Mouse (Mus musculus) heart, postnatal 0 days (tissue): ENCODE data around the gene Btbd17. TPM values are rescaled to one million over a fixed set of nuclear protein-coding genes. Genes with fewer than 3 reads are reported as not detected.
A peak's percentile ranks its signal among the peaks of the same experiment; 100 is the strongest.

Source experiments
- ATAC-seq: fragments of 200-750 bp; cut with Nextera tagmentation; 2 replicates; pipeline ENCODE4 v1.8.0; 2017; ENCODE audit warnings: low read depth, moderate number of reproducible peaks, moderate library complexity; ENCODE audit not compliant: insufficient read depth
- DNase-seq: peaks from one replicate; pipeline ENCODE4 v3.0.0-alpha.2; 2016; ENCODE audit warnings: low spot score
- H3K27ac ChIP-seq: fragments of 300-500 bp; sonication (generic); 2 replicates; pipeline ENCODE4 v1.5.1; 2014; ENCODE audit warnings: low read depth, mild to moderate bottlenecking
- H3K27me3 ChIP-seq: fragments of 300-500 bp; sonication (generic); 2 replicates; pipeline ENCODE4 v1.6.1; 2014; ENCODE audit warnings: low read length, mixed read lengths; ENCODE audit not compliant: control insufficient read depth, insufficient read depth
- H3K36me3 ChIP-seq: fragments of 300-500 bp; sonication (generic); replicated peaks from 2 replicates; pipeline ENCODE4 v1.6.1; 2014; ENCODE audit warnings: low read length, mixed read lengths; ENCODE audit not compliant: control insufficient read depth, insufficient read depth
- H3K4me1 ChIP-seq: fragments of 300-500 bp; sonication (generic); 2 replicates; pipeline ENCODE4 v1.6.1; 2014; ENCODE audit warnings: antibody characterized with exemption; ENCODE audit not compliant: control insufficient read depth, insufficient read depth
- H3K4me2 ChIP-seq: fragments of 300-500 bp; sonication (generic); 2 replicates; pipeline ENCODE4 v1.6.1; 2014; ENCODE audit warnings: low read depth, mild to moderate bottlenecking, low read length, moderate library complexity
- H3K4me3 ChIP-seq: fragments of 300-500 bp; sonication (generic); 2 replicates; pipeline ENCODE4 v1.5.1; 2014; ENCODE audit warnings: low read depth, low read length
- H3K9ac ChIP-seq: fragments of 300-500 bp; sonication (generic); replicated peaks from 2 replicates; pipeline ENCODE4 v1.6.1; 2014; ENCODE audit warnings: low read depth, low read length, mixed read lengths
- H3K9me3 ChIP-seq: fragments of 300-500 bp; sonication (generic); replicated peaks from 2 replicates; pipeline ENCODE4 v1.6.1; 2016; ENCODE audit warnings: low read length; ENCODE audit not compliant: control insufficient read depth
- CTCF ChIP-seq: IDR thresholded peaks from 2 replicates; pipeline ENCODE4 v1.5.1; 2016; ENCODE audit warnings: antibody characterized with exemption, control low read depth, low read depth
- EP300 ChIP-seq: IDR thresholded peaks from 2 replicates; pipeline ENCODE4 v1.6.1; 2016; ENCODE audit warnings: antibody characterized with exemption, low read depth
- WGBS: fragments of 180-500 bp; shearing (Covaris S2); extraction: QIAGEN DNeasy Blood & Tissue Kit; methylation state at CpG from one replicate; pipeline ENCODE4 v1.1.7; 2014; 5-methylcytosine and 5-hydroxymethylcytosine counted together
- polyA plus RNA-seq: library from polyadenylated mRNA; unstranded; fragments of >200 nt; fragmentation: Nextera tagmentation; extraction: Ambion mirVana; gene quantifications from 2 replicates; pipeline ENCODE4 v1.2.1, GENCODE M21; 2015
- total RNA-seq: library from RNA; depleted of rRNA; stranded (reverse); fragments of >200 nt; gene quantifications from 2 replicates; pipeline ENCODE4 v1.2.3, GENCODE M21; 2014; ENCODE audit warnings: low replicate concordance

The Btbd17 gene
- total and polyA plus RNA-seq, 2 experiments from 2014 or later: 0.18 TPM; not detected in 1

DNA sequence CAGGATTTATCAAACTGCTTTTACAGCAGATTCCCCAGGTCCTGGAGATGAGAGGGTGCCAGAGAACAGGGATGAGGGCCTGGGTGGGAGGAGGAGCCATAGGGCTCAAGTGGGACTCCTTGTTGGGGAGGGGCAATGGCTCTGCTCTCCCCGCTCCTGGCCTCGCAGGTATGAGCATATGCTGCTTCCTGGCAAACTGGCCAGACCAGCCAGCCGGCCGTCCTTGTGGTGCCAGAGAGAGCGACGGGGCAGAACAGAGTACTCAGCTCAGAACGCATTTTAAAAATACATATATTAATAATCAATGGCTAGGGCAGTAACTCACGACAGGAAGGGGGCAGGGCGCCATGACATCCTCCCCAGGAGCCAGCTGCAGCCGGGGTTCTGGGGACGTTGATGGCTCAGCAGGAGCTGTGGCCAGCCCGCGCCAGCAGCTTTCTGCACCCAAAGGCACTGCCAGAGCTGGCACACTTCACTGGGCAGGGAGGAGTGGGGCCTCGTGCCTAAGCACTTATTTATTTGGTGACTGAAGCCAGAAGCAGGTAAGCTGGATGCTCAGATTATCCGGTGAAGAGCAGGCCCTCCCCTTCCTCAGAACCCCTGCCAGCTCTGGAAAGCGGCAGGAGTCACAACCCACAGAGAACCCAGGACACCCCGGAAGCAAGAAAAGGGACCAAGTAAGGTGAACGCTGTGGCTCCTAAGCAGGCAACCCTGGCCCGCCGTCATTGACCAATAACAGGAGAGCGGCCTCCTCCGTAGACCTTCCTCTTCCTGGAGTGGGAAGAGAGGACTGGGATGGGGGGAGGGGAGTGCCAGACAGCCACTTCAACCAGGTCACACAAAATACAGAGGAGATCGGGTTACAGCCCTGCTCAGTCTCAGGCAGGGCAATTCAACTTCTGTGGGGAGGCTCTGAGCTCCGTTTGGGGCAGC, 34.0 kb upstream of the Btbd17 start:
- no peaks in the 10 kb centered on the region for H3K9me3 ChIP-seq
- peak overlapping the region; percentile 60 for H3K4me2 ChIP-seq
- no peaks in the 10 kb centered on the region for H3K27me3 ChIP-seq
- TF ChIP-seq EP300 (no peak), CTCF (no peak)
- H3K36me3 ChIP-seq: no peaks in the 10 kb centered on the region
- H3K4me3 ChIP-seq: peak overlapping the region; percentile 24
- 5% methylated on average over 24 of the region's 24 CpGs for WGBS
- ATAC-seq: peak; percentile 95
- peak overlapping the region; percentile 2; the same call in 1 of the 2 replicates for H3K9ac ChIP-seq
- peak overlapping the region; percentile 82 for H3K27ac ChIP-seq
- peak; percentile 87 for DNase-seq
- peaks cover 18% of the 10 kb centered on the region for H3K4me1 ChIP-seq

DNA sequence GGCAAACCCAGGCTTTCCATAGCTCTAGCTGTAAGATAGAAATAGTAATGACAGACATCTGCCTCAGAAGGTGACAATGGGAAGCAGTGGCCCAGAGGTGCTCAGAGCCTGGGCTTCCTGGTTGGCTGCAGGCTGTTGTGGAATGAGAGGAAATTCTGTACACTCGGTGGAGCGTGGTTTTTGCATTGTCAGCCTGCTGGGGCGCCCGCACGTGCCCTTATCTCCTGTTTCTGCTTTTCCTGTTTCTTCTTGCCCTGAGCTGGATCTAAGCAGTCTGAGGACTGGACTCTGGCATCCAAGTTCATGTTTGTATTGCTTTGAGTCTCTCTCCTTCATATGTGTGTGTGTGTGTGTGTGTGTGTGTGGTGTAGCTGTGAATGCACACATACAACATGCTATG, 30.9 kb upstream of the Btbd17 start:
- peaks cover 21% of the 10 kb centered on the region for H3K4me1 ChIP-seq

GRCm38 (mm10) chr11:114823199-114823725, 27.5 kb upstream of the Btbd17 start:
- Histone ChIP-seq H3K9me3 (no peaks in the 10 kb centered on the region), H3K4me3 (no peak overlapping the region), H3K36me3 (no peaks in the 10 kb centered on the region), H3K27me3 (no peaks in the 10 kb centered on the region), H3K9ac (no peak overlapping the region), H3K4me2 (no peak overlapping the region), H3K4me1 (0 out of 2 replicates have a peak, but pooled peaks cover 3% of the 10 kb centered on the region), H3K27ac (0 out of 2 replicates have a peak overlapping the region, but pooled peaks have one; percentile 3)
- no peak for DNase-seq
- TF ChIP-seq CTCF: no peak
- no peak for TF ChIP-seq EP300
- 24% methylated on average over 11 of the region's 11 CpGs for WGBS
- ATAC-seq: no peak

More for the DNA sequence above, 30.9 kb upstream of the Btbd17 start:
- ATAC-seq: no peak
- Histone ChIP-seq H3K4me3 (no peak overlapping the region), H3K27me3 (no peaks in the 10 kb centered on the region), H3K9ac (no peak overlapping the region), H3K36me3 (no peaks in the 10 kb centered on the region), H3K4me2 (no peak overlapping the region), H3K27ac (no peak overlapping the region), H3K9me3 (no peaks in the 10 kb centered on the region)
- DNase-seq: peak; percentile 54
- 37% methylated on average over 5 of the region's 5 CpGs for WGBS
- TF ChIP-seq CTCF (no peak), EP300 (no peak)

DNA sequence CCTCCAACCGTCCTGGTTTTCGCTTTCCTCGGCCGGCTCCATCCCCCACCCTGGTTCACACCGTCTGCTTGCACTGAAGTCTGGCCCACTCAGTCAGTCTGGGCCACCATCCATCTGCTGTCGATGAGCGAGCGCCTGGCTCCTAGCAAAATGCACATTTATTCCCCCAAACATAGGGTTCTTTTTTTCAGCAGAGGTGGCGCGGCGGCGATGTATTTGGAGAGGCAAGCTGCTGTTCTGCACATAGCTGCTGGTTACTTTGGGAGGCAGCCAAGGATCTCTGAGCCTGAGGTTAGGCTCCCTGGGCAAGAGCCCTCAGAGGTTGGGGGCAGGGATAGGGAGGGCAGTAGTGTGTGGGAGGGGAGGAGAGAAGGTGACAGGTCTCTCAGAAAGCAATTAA, 27.0 kb upstream of the Btbd17 start:
- H3K27me3 ChIP-seq: no peaks in the 10 kb centered on the region
- H3K36me3 ChIP-seq: no peaks in the 10 kb centered on the region
- H3K27ac ChIP-seq: no peak overlapping the region
- DNase-seq: peak; percentile 25
- no peak overlapping the region for H3K4me2 ChIP-seq
- H3K4me3 ChIP-seq: no peak overlapping the region
- 52% methylated on average over 12 of the region's 12 CpGs for WGBS
- H3K9ac ChIP-seq: no peak overlapping the region
- ATAC-seq: peak; percentile 36; the same call in 1 of the 2 replicates
- TF ChIP-seq EP300 (no peak), CTCF (no peak)
- 0 out of 2 replicates have a peak, but pooled peaks cover 3% of the 10 kb centered on the region for H3K4me1 ChIP-seq
- H3K9me3 ChIP-seq: no peaks in the 10 kb centered on the region

DNA sequence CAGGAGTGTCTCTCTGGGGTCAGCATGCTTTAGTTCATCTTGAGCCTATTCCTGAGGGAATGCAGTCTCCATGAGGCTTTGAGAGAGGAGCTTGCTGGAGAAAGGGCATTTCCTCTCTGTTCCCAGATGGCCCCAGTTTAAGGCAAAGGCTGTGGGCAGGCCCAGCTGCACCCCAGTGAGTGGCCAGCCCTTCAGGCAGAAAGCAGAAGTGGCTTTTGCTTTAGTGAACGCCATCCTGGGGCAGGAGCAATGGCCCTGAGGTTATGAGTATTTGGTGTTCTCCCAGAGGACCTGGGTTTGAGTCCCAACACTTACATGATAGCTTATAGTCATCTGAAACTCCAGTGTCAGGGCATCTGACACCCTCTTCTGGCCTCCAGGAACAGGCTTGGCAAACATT, 25.6 kb upstream of the Btbd17 start:
- 63% methylated on average over 1 of the region's 1 CpGs for WGBS
- ATAC-seq: no peak
- no peak overlapping the region for H3K9ac ChIP-seq
- H3K4me1 ChIP-seq: 0 out of 2 replicates have a peak, but pooled peaks cover 3% of the 10 kb centered on the region
- no peaks in the 10 kb centered on the region for H3K36me3 ChIP-seq
- H3K9me3 ChIP-seq: no peaks in the 10 kb centered on the region
- no peaks in the 10 kb centered on the region for H3K27me3 ChIP-seq
- TF ChIP-seq EP300 (no peak), CTCF (no peak)
- H3K27ac ChIP-seq: no peak overlapping the region
- DNase-seq: no peak
- no peak overlapping the region for H3K4me3 ChIP-seq
- H3K4me2 ChIP-seq: no peak overlapping the region
